Mouse (Mus musculus): ENCODE measurements around the gene Sec16a. TPM values are rescaled to one million over a fixed set of nuclear protein-coding genes. Genes with fewer than 3 reads are reported as not detected.
A peak's percentile ranks its signal among the peaks of the same experiment; 100 is the strongest.

Sec16a gene
- 18.2 and 21.3 TPM in 2 replicates for polyA plus RNA-seq (2015; fragmentation: Nextera tagmentation; extraction: Ambion mirVana)

DNA sequence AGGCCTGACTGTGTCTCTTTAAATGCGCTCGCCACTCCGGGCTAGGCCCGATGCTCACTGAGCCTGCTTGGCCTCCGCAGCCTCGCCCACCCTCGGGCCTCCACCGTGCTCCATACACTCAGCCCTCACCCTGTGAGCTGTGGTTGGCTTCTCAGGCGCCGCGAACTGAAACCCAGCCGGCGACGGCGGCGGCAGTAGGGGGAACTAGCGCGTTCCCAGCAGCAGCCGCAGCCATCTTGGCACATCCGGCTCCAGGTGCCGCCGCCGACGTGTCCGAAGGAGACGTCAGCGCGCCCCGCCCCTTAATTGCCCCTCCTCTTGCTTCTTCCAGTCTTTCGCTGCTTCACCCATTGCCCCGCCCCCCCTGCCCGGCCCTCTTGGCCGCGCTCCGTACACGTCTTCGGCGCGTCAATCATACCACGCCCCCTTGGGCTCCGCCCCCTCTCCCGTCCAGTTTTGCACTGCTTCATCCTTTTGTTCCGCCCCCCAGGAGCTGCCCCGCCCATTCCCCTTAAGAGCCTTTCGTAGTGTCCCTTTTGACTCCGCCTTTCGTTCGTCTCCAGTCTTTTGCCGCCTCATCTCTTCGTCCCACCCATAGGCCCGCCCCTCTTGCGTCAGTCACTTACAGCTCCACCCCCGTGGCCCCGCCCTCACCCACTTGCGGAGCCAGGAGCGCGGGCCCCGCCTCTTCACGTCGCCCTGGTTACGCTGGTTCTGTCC is at the start of gene Sec16a:
Sec16a (minus strand) TSS at position 271 of the 720 bp plus-strand sequence.
- Histone ChIP-seq H3K9ac (peak within 1 kb of the TSS; percentile 86), H3K4me3 (peak within 1 kb of the TSS; percentile 66), H3K4me1 (peaks cover 34% of the 10 kb centered on the region), H3K27me3 (no peaks in the 10 kb centered on the region), H3K27ac (peak within 1 kb of the TSS; percentile 95), H3K36me3 (peaks cover 17% of the 10 kb centered on the region), H3K9me3 (no peaks in the 10 kb centered on the region), H3K4me2 (peak within 1 kb of the TSS; percentile 91)
- peak; percentile 93 for ATAC-seq (ENCODE audit: borderline replicate concordance, extremely low read depth, low FRiP score, low TSS enrichment)
- under 1% methylated on average over 59 of the region's 61 CpGs for WGBS

DNA sequence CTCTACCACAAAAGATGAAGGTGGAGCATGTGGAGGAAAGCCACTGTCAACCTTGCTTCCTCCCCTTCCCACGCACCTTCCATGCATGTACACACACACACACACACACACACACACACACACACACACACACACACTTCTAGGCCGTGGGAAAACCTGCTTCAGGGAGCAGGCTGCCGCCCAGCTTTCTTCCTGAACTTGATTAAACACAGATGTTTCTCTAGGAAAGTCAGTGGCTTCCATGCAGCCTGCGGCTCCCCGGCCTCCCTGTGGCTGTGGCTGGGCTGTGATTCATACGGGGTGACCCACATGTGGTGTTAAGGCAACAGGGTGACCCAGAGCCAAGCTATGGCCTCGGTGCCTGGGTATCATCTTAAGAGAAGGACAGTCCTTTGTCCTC is 49.4 kb upstream of the Sec16a start:
- H3K4me3 ChIP-seq, result no peak overlapping the region
- WGBS, result 12% methylated on average over 7 of the region's 7 CpGs
- peaks cover 99% of the 10 kb centered on the region for H3K4me1 ChIP-seq
- H3K27ac ChIP-seq, result peak overlapping the region; percentile 78
- H3K4me2 ChIP-seq, result peak overlapping the region; percentile 37
- H3K9me3 ChIP-seq, result no peaks in the 10 kb centered on the region
- ATAC-seq (ENCODE audit: borderline replicate concordance, extremely low read depth, low FRiP score, low TSS enrichment), result no peak
- H3K9ac ChIP-seq, result 0 out of 2 replicates have a peak overlapping the region, but pooled peaks have one; percentile 23
- H3K36me3 ChIP-seq, result no peaks in the 10 kb centered on the region
- no peaks in the 10 kb centered on the region for H3K27me3 ChIP-seq

DNA sequence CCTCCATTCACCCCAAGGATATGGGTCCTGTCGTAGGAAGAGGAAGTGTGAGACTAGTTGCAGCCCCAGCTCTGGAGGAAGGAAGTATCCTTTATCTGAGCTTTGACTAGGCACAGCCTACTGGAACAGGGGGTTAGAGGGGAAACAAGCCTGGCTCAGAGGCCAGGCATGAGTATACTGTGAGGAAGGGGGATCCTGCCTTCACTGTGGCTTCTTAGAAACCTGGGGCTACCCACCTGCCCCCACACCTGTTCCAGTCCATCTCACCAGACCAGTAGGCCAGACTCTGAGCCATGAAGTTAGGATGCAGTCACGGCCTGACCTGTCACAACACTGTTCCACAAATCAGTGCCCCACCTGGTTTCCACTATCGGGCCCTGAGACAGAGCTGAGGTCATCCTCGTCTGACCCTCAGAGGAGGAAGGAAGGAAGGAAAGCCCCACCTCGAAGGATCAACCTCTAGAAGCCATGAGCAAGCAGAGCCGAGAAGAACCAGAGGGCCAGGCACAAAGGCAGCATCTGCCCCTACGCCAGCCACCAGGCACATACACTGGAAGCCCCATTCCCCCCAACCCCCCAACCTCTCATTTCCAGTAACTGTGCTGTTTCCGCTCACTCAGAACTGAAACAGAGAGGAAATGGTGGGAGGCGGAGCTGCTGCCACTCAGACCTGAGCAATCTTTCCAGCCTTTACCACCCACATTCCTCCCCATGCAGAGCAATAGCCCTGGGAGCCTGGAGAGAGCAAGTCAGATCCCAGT is 48.2 kb upstream of the Sec16a start:
- 0 out of 2 replicates have a peak, but pooled peaks have one; percentile 8 for ATAC-seq (ENCODE audit: borderline replicate concordance, extremely low read depth, low FRiP score, low TSS enrichment)
- H3K4me2 ChIP-seq, result peak overlapping the region; percentile 37
- H3K4me1 ChIP-seq, result peaks cover 99% of the 10 kb centered on the region
- no peaks in the 10 kb centered on the region for H3K27me3 ChIP-seq
- no peaks in the 10 kb centered on the region for H3K9me3 ChIP-seq
- peak overlapping the region; percentile 78 for H3K27ac ChIP-seq
- WGBS, result 21% methylated on average over 9 of the region's 9 CpGs
- H3K4me3 ChIP-seq, result no peak overlapping the region
- H3K36me3 ChIP-seq, result no peaks in the 10 kb centered on the region
- 0 out of 2 replicates have a peak overlapping the region, but pooled peaks have one; percentile 3 for H3K9ac ChIP-seq

DNA sequence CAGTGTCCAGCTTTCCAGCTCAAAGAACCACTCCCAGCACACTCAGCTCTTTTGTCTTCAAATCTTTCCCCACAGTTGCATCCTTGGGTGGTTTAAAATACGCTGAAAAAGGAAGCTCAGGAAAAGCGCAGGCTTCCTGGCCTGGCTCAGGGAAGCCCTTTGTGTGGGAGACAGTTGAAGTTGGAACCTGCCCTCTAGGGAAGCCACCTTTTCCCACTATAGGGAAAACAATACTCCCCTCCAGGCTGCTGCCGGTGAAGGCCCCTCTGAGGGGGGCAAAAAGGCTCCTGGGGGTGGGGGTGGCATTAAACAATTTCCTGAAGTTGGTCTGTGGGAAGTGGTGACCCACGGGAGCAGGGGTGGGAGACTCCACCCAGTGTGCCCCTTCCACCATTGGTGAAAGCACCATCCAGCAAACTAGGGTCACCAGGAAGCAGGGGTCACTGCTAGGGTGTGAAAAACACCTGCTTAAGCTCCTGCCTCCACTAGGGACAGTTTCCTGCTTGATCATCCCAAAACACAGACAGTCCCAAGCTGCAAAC is 45.8 kb upstream of the Sec16a start:
- H3K9me3 ChIP-seq, result no peaks in the 10 kb centered on the region
- H3K4me1 ChIP-seq, result peaks cover 99% of the 10 kb centered on the region
- H3K4me2 ChIP-seq, result peak overlapping the region; percentile 25; the same call in 1 of the 2 replicates
- no peak overlapping the region for H3K9ac ChIP-seq
- H3K27me3 ChIP-seq, result no peaks in the 10 kb centered on the region
- no peak for ATAC-seq (ENCODE audit: borderline replicate concordance, extremely low read depth, low FRiP score, low TSS enrichment)
- H3K36me3 ChIP-seq, result no peaks in the 10 kb centered on the region
- 39% methylated on average over 4 of the region's 4 CpGs for WGBS
- no peak overlapping the region for H3K4me3 ChIP-seq
- H3K27ac ChIP-seq, result peak overlapping the region; percentile 83

DNA sequence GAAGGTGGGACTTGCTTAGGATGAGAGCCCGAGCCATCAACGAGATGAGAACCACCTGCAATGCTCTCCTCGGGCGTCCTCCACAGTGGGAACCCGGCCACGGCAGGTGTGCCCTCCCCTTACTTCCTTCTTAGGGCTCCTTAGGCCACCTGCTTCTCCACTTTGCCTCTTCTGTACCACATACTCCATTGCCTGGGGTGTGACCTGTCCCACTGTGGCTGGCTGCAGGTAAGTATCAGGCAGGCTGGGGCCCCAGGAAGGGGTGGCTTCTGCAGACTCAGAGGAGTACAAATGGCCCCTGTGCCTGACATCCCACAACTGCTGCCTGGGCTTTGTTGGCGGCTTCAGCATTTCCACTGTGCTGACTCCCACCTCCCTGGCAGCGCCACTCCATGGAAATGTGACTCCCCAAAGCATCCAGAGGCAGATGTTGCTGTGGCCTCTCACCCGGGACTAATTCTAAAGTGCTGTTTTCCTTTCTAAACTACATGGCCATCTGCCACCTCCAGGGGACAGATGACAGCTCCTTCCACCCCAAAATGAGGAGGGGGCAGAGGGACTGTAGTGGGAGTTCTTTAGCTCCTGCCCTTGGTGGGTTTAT is 43.6 kb upstream of the Sec16a start:
- no peak overlapping the region for H3K9ac ChIP-seq
- H3K36me3 ChIP-seq, result peaks cover 17% of the 10 kb centered on the region
- H3K4me3 ChIP-seq, result no peak overlapping the region
- H3K4me2 ChIP-seq, result peak overlapping the region; percentile 14; the same call in 1 of the 2 replicates
- 31% methylated on average over 9 of the region's 9 CpGs for WGBS
- peak overlapping the region; percentile 83 for H3K27ac ChIP-seq
- H3K4me1 ChIP-seq, result peaks cover 99% of the 10 kb centered on the region
- no peaks in the 10 kb centered on the region for H3K9me3 ChIP-seq
- peak; percentile 9; the same call in 1 of the 2 replicates for ATAC-seq (ENCODE audit: borderline replicate concordance, extremely low read depth, low FRiP score, low TSS enrichment)
- H3K27me3 ChIP-seq, result no peaks in the 10 kb centered on the region

DNA sequence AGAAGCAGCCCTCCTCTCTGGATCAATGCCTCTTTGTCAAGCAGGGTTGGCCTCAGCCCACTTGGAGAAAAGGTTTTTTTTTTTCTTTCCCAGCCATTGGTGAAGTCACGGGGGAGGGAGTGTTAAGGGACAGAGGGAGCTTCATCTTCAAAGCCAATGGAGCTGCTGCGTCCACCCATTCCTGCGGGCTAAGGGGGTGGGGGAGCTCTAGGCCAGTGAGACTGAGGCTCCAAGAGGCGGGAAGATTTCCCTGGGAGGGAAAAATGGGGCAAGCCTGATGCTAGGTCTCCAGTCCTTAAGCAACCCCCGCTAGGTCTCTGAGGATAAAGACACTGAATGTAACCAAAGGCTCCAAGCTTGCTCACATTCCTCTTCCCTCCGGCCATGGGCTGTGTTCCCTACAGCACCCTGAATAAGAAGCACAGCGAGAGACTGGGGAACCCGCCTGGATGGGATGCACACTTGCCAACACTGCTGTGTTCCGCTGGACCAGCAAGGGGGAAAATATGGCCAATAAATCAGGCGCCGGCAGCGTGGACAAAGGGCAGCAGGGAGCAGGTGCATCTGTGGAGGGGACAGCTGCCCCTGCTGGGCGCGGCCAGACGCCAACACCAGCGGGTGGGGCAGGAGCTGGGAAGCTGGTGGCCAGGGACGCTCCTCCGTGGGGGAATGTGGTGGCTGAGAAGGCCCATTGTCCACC is 42.5 kb upstream of the Sec16a start:
- no peak overlapping the region for H3K4me3 ChIP-seq
- H3K9ac ChIP-seq, result no peak overlapping the region
- no peak for ATAC-seq (ENCODE audit: borderline replicate concordance, extremely low read depth, low FRiP score, low TSS enrichment)
- H3K4me1 ChIP-seq, result peaks cover 99% of the 10 kb centered on the region
- no peaks in the 10 kb centered on the region for H3K9me3 ChIP-seq
- WGBS, result 35% methylated on average over 18 of the region's 18 CpGs
- no peaks in the 10 kb centered on the region for H3K27me3 ChIP-seq
- peak overlapping the region; percentile 83 for H3K27ac ChIP-seq
- peaks cover 18% of the 10 kb centered on the region for H3K36me3 ChIP-seq
- H3K4me2 ChIP-seq, result peak overlapping the region; percentile 27

DNA sequence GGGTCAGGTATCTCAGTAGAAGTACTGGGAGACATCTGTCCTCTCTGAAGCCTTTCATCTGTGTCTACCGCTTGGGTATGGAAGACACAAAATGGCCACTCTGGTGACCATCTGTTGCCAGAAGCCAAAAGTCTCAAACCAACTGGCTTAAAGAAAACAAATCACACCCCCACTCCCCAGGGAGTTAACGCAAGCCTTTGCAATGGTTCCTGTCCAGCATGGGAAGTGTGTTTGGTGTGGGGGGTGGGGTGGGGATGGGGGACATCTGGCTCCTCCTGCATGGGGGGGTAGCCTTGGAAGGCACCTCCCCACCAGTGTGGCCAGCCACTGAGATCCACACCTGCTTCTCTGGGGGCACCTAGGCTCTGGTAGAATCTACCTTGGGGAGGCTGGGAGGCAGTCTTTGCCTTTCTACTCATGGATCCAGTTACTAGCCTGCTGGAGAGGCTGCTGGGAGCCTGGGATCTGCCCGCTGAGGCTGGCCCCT is 41.9 kb upstream of the Sec16a start:
- Histone ChIP-seq H3K27ac (peak overlapping the region; percentile 83), H3K4me1 (peaks cover 98% of the 10 kb centered on the region), H3K4me2 (peak overlapping the region; percentile 27; the same call in 1 of the 2 replicates), H3K9me3 (no peaks in the 10 kb centered on the region), H3K4me3 (no peak overlapping the region), H3K9ac (peak overlapping the region; percentile 12; the same call in 1 of the 2 replicates), H3K27me3 (no peaks in the 10 kb centered on the region), H3K36me3 (peaks cover 18% of the 10 kb centered on the region)
- 21% methylated on average over 3 of the region's 3 CpGs for WGBS
- ATAC-seq (ENCODE audit: borderline replicate concordance, extremely low read depth, low FRiP score, low TSS enrichment), result no peak

DNA sequence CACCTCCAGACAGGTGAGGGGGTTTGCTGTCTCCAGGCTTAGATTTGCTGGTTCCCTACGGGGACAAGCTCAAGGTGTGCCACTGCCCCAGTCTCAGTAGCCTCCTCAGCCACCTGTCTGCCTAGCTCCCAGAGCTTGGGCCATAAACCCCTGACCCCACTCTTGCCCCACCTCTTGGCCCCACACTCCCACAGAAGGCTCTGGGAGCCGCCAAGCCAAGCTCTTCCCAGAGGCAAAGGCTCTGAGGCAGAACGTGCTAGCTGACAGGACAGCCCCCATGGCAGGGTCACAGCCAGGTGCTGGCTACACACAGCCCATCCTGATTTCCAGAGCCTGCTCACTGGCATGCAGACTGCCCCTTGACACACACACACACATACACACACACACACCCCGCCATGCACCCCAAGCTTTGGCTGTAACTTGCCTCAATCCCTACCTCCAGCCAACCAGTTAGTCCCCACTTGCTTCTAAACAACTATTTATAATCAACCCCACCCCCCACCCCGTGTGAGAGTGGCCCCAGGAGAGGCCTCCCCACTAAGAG is 41.3 kb upstream of the Sec16a start:
- peak overlapping the region; percentile 83 for H3K27ac ChIP-seq
- peaks cover 23% of the 10 kb centered on the region for H3K36me3 ChIP-seq
- no peak overlapping the region for H3K4me3 ChIP-seq
- no peak overlapping the region for H3K4me2 ChIP-seq
- H3K9ac ChIP-seq, result peak overlapping the region; percentile 12; the same call in 1 of the 2 replicates
- 28% methylated on average over 5 of the region's 5 CpGs for WGBS
- no peaks in the 10 kb centered on the region for H3K27me3 ChIP-seq
- peaks cover 99% of the 10 kb centered on the region for H3K4me1 ChIP-seq
- H3K9me3 ChIP-seq, result no peaks in the 10 kb centered on the region
- ATAC-seq (ENCODE audit: borderline replicate concordance, extremely low read depth, low FRiP score, low TSS enrichment), result no peak

DNA sequence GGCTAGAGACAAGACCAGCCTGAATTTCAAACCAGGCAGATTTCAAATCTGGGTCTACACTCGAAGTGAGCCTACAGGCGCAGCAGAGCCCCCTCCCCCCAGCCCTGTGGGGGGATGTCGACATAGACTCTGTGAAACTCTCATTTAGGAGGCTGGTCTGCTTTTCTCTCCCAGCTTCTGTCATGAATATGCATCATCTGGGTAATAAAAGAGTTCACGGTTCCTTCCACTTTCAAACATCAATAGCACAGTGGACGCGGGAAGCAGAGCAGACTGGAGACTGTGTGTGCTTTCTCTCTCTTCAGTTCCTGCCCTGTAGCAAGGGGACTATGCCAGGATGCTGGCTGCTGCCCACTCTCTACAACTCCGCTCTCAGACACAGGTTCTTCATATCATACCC is 40.7 kb upstream of the Sec16a start:
- no peaks in the 10 kb centered on the region for H3K9me3 ChIP-seq
- no peak overlapping the region for H3K4me3 ChIP-seq
- peak overlapping the region; percentile 83 for H3K27ac ChIP-seq
- no peaks in the 10 kb centered on the region for H3K27me3 ChIP-seq
- H3K4me1 ChIP-seq, result peaks cover 98% of the 10 kb centered on the region
- no peak for ATAC-seq (ENCODE audit: borderline replicate concordance, extremely low read depth, low FRiP score, low TSS enrichment)
- WGBS, result 34% methylated on average over 7 of the region's 7 CpGs
- H3K4me2 ChIP-seq, result no peak overlapping the region
- peaks cover 29% of the 10 kb centered on the region for H3K36me3 ChIP-seq
- no peak overlapping the region for H3K9ac ChIP-seq

DNA sequence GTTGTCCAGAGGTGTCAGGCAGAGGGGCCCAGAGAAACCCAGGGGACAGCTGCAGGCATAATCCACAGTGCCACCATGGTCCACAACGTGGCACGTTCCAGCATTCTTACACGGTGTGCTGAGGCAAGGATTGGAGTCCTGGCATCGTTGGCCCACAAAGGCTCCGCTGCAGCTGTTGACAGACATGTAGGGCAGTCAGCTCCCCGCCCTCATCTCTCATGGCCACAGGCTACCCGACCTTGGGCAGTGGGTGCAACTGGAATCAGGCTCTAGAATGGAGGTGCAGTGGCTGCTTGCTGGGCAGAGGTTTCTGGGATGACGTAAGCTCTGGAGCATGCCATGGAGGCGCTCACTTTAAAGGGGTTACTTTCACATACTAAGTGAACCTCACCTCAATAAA is 40.3 kb upstream of the Sec16a start:
- 70% methylated on average over 9 of the region's 9 CpGs for WGBS
- no peak for ATAC-seq (ENCODE audit: borderline replicate concordance, extremely low read depth, low FRiP score, low TSS enrichment)
- H3K9me3 ChIP-seq, result no peaks in the 10 kb centered on the region
- peaks cover 33% of the 10 kb centered on the region for H3K36me3 ChIP-seq
- no peak overlapping the region for H3K4me2 ChIP-seq
- no peak overlapping the region for H3K4me3 ChIP-seq
- H3K4me1 ChIP-seq, result peaks cover 94% of the 10 kb centered on the region
- H3K9ac ChIP-seq, result no peak overlapping the region
- H3K27ac ChIP-seq, result peak overlapping the region; percentile 9; the same call in 1 of the 2 replicates
- H3K27me3 ChIP-seq, result no peaks in the 10 kb centered on the region
